Mouse (Mus musculus) layer of hippocampus, postnatal 14 days (tissue): Measurements from ENCODE around the gene Orm1. TPM values are rescaled to one million over a fixed set of nuclear protein-coding genes. Genes with fewer than 3 reads are reported as not detected.

ENCODE experiments used
- DNase-seq, 2 experiments: peaks; one replicate each; pipeline ENCODE4 v3.0.0; 2021 to 2022; ENCODE audit warnings: low spot score in 2 of 2, mixed read lengths in 1 of 2
- total RNA-seq, 2 experiments: library from RNA; stranded (reverse); gene quantifications; 2 replicates each; pipeline ENCODE4 v1.2.3; 2021

Orm1 gene
- total RNA-seq, 2 experiments from 2014 or later: not detected

DNA sequence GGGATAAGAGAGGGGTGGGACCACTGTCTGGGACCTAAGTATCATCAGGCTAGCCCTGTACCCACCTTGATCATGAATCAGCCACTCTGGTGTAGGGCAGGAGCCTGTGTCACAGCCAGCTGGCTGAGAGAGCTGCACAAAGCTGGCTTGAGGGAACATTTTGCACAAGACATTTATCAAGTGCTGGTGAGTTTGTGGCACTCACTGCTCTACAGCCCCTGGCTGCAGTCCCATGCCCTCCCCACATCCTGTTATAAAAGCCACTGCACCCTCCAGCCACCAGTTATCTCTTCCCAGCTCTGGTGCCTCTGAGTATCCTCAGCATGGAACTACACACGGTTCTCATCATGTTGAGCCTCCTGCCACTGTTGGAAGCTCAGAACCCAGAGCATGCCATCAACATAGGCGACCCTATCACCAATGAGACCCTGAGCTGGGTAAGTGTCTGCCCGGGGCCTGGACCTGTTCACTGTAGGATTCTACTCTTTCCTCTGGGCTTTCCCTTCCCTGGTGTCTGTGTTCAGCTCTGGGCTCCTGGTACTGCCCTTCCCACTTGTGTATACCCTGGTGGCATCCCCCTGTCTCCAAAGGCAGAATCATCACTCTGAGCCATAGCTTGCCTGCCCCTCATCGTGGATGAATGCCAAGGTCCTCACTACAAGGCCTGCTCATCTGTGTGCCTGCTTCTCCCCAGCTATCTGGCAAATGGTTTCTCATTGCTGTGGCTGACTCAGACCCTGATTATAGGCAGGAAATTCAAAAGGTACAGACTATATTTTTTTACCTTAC, 11.7 kb downstream of the Orm1 start, which contains the start of gene Orm3:
Orm3 (plus strand) TSS at position 286 of the 789 bp plus-strand sequence.
- no peak for DNase-seq

DNA sequence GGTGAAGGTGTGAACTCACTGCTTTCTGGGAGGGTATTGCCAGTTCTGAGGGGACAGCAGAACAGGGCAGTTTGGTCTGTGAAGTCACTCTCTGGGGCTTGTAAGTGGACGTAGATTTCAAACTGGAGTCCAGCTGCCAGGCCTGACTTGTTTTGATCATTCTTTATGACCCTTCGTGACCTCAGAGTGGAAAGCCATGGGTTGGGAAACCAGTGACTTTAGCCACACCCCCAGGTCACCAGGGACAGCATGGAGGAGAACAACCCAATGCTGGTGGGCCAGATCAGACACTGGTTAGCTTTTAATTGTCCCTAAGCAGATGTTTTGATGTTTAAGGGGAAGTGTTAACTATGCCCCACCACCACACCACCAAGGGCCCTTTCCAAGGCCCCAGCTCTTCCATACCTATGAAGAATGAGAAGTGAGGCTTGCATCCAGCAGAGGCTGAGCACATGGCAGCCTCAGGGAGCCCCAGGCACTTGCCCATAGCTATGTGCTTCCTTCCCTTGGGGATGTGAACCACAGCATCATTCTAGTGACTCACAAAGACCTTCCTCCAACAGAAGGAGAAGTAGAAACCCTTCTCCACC, 12.7 kb downstream of the Orm1 start:
- no peak for DNase-seq

DNA sequence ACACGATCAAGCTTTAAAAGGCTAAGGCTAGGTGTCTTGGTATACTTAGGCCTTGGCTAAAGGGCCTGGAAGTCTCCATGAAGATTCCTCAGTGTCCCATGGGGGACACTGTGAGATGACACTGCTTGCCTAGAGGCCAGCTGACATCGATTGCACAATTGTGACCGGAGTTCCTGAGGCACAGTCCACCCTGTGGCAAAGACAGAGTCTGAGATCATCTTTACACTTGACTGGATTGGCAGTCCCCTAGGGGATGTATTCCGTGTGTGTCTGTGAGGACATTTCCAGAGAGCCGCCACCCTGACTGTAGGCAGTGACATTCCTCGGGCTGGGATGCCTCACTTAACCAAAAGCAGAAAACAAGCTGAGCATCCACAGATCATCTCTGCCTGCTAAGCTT, 15.5 kb downstream of the Orm1 start:
- DNase-seq: no peak

- no peak for DNase-seq
These were observed 17.8 kb downstream of the Orm1 start, which contains the start of gene Orm2 for GRCm38 (mm10) chr4:63362150-63362549. Gene Orm2, plus strand, starts transcription at chr4:63362449.

DNA sequence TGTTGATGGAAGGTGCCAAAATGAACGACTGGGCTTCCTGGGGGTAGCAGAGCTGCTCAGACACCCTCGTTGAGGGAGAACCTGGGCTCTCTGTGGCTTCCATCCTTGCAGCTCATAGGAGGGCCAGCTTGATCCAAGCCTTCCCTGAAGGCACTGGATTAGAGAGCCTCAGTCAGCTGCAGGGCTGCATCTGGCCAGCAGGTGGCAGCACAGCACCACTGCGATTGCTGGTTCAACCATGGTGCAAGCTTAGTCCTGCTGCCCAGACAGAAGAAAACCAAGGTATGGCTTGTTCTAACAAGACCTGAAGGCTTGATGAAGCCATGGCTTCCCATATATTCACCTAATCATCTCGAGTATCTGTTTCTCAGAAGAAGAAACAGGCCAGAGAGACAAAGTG, 24.2 kb downstream of the Orm1 start:
- DNase-seq: peak; percentile 88 to 91

DNA sequence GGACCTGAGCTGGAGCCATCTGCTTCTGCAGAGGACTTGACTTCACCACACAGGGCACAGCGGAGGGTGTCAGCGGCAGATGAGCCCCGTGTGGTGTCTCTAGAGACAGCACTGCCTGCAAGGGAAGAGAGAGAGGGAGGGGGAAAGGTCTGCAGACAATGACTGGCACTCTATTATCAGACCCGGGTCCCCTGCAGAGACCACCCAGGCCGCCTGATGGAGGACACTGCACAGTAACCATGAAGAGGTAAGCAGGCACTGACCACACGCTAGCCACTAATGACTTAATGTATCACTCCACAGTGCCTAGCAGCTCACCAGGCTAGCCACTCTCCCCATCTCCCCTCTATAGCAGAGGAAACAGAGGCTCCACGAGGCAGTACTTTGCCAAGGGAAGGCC, 26.5 kb downstream of the Orm1 start:
- no peak for DNase-seq

DNA sequence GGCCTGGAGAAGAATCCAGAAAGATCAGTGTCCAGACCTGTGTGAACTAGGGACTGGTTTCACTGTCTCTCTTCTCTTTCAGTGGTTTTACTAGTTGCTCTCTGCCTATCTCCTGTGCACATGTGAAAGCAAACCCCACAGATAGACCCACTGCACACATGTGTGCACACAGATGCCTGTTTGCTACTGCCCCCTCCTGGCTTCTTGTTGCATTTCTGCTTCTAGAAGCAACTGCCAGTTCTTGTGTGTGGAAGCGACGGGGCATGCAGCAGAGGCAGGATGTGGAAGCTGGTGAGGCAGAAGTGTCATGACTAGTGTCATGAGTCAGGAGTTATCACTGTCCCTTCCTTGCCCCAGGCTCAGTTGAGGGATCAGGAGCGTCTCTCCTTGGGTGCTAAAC, 27.5 kb downstream of the Orm1 start:
- no peak for DNase-seq

- no peak for DNase-seq
These were observed 29.0 kb downstream of the Orm1 start for GRCm38 (mm10) chr4:63373404-63373803.

DNA sequence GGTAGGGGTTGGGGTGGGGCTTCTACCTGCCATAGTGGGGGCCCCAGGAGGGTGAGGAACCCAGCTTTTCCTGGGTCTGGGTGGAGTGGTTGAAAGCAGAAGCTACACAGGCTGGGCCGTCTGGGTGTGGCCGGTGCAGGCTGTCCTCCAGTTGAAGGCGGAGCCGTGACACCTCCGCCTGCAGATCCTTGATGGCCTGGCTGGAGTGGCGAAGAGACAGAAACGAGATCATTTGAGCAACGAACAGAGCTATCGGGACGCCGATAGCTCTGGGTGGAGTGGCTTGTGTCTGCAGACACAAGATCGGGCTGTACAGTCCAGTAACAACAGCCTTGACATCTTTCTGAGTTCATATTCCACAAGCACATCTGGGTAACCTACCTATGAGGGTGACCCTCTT, 30.0 kb downstream of the Orm1 start:
- no peak for DNase-seq

DNA sequence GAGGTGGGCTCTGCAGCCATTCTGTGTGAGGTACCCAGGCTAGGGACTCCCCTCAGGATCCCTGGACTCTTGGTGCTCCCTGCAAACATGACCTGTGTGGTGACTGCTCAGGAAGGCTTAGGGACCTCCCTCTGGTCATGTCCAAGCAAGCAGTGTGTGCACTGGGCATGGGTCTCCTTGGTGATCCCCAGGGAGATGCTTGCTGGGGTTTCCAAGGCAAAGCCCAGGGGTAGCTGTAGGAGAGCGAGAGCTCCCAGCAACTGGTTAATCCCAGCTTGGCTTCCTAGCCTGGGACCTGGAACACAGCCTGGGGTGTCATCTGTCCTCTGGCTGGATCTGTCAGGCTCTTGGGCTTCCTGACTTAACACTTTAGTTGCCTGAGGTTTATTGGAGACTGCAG, 31.0 kb downstream of the Orm1 start:
- DNase-seq: peak; percentile 46 to 62

DNA sequence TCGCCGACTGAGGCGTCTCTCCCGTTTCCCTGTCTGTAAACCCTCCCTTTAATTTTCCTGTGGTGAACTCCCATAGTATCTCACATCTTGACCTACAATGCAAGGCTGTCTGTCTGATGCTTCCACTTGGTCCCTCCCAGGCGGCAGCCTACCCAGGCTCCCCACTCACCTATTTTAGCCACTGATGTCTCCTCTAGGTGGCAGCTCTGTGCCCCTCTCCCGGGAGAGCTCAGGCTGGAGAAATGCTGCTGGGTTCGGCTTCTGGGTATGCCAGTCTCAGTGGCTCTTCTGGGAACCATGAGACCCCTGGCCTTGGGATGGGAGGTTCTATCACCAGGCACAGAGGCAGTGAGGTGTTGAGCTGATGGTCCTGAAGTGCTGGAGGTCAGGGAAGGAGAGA, 33.1 kb downstream of the Orm1 start:
- DNase-seq: no peak

DNA sequence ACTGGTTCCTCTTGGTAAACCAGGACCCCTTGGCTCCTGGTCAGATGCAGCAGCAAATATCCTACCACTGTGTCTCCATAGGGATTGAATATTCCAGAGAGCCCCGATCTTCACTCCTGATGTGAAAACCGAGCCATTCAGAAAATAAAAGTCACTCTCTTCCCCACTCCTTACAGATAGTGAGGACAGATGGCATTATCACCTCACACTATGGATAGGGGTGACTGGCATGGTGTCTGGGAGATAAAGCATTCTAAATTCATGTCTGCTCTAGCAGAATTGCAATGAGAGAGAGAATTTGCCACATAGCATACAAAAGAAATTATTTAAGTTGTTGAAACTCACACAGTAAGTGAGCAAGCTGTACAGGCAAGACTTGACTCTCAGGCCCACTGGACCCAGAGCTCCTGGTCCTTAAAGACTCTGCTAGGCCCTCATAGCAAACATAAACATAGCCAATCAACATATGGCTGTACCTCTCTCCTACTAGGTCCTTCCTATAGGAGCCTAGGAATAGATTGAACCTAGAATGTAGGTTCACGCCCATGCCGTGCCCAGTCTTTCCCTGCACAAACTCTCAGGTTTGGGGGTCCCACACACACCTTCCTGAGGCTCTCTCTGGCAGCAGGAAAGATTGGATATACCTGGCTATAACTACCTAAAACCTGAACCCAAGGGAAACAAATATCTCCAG, 38.5 kb downstream of the Orm1 start:
- no peak for DNase-seq

DNA sequence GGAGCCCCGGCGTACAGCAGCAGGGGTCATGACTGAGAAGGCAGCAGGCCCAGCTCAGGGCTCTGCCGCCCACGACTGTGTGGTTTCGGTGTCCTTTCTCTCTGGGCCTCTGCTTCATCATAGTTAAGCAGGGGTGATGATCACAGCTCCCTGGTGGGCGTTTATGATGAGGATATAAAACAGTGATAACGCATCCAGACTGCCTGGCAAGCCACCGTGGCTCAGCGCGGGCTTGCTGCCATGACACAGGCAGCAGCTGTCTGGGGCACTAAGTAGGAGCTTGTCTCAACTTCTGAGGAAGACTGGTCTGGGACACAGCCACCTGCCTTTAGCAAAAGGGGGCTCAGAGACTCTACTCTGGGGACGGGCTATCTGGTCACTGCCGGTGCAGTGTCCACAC, 39.1 kb downstream of the Orm1 start:
- no peak for DNase-seq

DNA sequence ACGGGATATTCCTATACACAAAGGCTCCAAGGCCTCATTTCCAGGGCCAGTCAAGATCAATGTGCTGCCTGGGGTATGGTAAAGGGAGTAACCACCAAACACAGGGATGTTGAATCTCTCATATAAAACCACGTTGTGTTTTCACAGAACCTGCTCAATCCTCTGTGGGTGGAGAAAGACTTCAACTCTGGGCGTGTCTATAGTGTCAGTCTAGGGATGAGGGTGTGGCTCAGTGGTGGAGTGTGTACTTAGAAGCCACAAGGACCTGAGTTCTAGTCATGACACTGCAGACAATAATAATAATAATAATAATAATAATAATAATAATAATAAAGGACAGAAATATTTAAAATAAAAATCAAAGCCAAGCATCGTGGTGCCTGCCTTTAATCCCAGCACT, 39.9 kb downstream of the Orm1 start:
- DNase-seq: no peak

GRCm38 (mm10) chr4:63385253-63385652, 40.9 kb downstream of the Orm1 start:
- DNase-seq: no peak

GRCm38 (mm10) chr4:63385784-63386183, 41.4 kb downstream of the Orm1 start:
- no peak for DNase-seq

DNA sequence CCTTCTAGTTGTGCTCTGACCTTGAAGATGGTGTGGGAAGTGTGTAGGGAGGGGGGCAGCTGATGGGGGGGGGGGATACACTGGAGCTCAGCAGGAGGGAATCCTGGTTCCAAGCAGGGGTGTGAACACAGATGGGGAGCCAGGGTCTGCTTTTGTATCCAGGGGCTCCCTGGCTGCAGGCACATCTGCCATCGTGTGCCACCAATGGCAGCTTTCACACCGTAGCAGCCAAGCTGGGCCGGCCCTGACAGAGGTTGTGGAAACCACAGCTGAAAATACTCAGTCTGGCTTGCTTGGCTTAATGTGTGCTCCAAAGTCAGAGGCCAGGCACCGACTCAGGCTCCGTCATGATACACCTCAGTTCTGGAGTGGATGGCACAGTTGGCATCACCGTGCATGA, 43.7 kb downstream of the Orm1 start:
- no peak for DNase-seq

- DNase-seq: no peak
These were observed 44.9 kb downstream of the Orm1 start for GRCm38 (mm10) chr4:63389121-63389886.

DNA sequence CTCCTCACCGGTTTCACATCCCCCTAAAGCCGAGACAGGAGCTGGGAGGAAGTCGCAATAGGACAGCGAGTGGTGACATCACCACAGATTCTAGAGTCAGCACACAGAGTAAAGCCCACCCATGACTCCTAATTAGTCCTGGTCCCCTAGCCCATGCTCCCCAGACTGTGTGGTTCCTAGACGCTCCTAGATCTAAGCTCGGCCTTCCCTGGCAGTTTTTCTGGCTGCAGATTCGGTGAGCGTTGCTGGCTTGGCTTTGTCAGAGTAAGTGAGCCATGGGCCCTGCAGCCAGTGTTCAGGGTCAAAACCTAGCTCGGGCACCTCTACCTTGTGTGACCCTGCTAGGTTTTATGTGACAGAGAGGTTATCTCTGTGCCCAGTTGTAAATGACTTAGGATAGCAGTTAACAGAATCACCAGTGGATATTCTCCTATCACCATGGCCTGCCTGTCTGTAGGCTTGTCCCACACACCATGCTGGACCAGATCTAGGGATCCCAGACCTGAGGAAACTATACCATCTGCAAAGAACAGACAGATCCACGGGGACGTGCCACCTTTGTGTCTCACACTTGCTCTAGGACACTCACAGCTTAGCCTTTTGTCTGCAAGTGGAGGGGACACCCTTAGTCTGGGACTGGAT, 45.6 kb downstream of the Orm1 start:
- DNase-seq: no peak

GRCm38 (mm10) chr4:63391322-63391721, 47.0 kb downstream of the Orm1 start:
- no peak for DNase-seq
